Mouse (Mus musculus): ENCODE results near the gene Stk4. TPM values are rescaled to one million over a fixed set of nuclear protein-coding genes. Genes with fewer than 3 reads are reported as not detected.

The Stk4 gene
- polyA plus RNA-seq, 1 experiment = 31.1 TPM

DNA sequence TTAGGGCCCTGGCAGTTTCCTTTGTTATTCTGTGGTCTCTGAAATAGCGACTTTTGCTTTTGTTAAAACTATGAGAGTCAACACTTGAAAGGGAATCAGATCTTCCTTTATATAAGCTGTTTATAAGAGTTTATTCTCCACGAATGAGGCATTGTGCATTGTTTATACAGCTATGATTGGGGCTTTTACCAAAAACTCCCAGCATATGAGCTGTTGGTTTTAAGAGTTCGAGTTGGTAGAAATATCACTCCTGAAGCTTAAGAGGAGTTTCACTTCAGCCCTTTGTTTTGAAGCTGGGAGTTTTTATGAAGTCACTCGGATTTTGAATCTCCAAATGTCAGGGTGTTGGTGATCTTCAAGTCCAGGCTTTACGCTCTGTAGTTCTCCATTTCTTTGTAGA is 7.8 kb downstream of the Stk4 start:
- H3K4me3 ChIP-seq (replicated peaks) = peak overlapping the region; percentile 77
- H3K27me3 ChIP-seq (replicated peaks) = no peaks in the 10 kb centered on the region
- H3K4me1 ChIP-seq = peaks cover 72% of the 10 kb centered on the region
- no peaks in the 10 kb centered on the region for H3K9me3 ChIP-seq
- H3K36me3 ChIP-seq (replicated peaks; ENCODE audit: low read length) = peaks cover 63% of the 10 kb centered on the region
- TF ChIP-seq GATA1 (IDR thresholded peaks at IDR 0.05; ENCODE audit: borderline replicate concordance, low read length) (no peak), FLI1 (IDR thresholded peaks at IDR 0.05; ENCODE audit: low read length) (no peak)

DNA sequence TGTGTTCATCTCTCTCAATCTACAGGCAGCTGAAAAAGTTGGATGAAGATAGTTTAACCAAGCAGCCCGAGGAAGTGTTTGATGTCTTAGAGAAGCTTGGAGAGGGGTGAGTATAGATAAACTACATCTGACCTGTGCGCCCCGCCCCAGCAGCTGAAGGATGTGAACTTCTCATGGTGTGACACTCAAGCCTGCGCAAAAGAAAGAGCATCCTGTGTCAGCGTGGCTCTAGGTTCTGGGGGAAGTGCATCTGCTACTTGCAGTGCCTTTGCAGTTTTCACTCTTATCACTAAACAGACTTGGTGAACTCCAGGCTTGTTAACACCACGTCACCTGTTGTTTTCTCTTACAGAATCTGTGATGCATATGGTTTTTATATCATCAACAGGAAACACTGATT is 9.4 kb downstream of the Stk4 start:
- Histone ChIP-seq H3K27me3 (replicated peaks) (no peaks in the 10 kb centered on the region), H3K36me3 (replicated peaks; ENCODE audit: low read length) (peaks cover 75% of the 10 kb centered on the region), H3K9me3 (no peaks in the 10 kb centered on the region), H3K4me3 (replicated peaks) (no peak overlapping the region), H3K4me1 (peaks cover 84% of the 10 kb centered on the region)
- no peak for TF ChIP-seq FLI1 (IDR thresholded peaks at IDR 0.05; ENCODE audit: low read length)

DNA sequence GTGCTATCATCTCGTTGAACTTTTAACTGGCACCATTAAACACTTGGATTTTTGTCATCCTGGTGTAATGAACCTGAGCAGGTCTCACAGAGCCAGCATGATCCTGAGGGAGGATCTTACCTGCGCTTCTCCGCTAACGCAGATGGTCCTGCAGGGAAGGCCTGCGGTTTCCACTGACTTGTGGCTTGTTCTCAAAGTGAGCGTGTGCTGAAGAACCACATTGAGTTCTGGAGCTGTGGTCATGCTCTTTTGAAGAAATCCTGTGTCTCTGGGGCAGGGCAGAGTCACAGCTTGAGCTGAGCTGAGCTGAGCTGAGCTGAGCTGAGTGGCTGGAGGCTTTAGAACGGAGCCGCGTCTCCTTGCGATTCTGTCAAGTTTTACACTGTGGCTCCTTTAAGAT is 11.5 kb downstream of the Stk4 start:
- Histone ChIP-seq H3K4me3 (replicated peaks) (no peak overlapping the region), H3K9me3 (no peaks in the 10 kb centered on the region), H3K4me1 (peaks cover 88% of the 10 kb centered on the region), H3K36me3 (replicated peaks; ENCODE audit: low read length) (peaks cover 86% of the 10 kb centered on the region), H3K27me3 (replicated peaks) (no peaks in the 10 kb centered on the region)
- TF ChIP-seq FLI1 (IDR thresholded peaks at IDR 0.05; ENCODE audit: low read length) = no peak
- TF ChIP-seq GATA1 (IDR thresholded peaks at IDR 0.05; ENCODE audit: borderline replicate concordance, low read length) = no peak

DNA sequence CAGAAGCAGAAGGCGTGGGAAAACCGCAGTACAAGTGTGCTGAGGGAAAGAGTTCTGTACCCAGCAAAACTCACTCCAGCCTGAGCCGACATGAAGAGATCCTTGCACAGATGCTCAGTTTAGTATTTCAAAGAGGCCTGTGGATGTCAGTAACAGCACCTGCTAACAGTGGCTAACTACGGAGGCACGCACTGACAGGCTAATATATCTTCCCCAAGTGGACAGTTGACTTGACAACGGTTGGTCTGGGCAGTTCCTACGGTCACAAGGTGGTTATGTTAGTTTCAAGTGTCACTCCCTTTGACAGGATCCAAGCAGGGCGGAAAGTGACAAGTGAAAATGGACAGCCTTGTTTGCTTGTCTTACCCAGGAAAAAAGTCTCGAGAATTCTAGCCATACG is 12.1 kb downstream of the Stk4 start:
- TF ChIP-seq FLI1 (IDR thresholded peaks at IDR 0.05; ENCODE audit: low read length) (no peak), GATA1 (IDR thresholded peaks at IDR 0.05; ENCODE audit: borderline replicate concordance, low read length) (no peak)
- Histone ChIP-seq H3K4me3 (replicated peaks) (no peak overlapping the region), H3K9me3 (no peaks in the 10 kb centered on the region), H3K27me3 (replicated peaks) (no peaks in the 10 kb centered on the region), H3K4me1 (peaks cover 88% of the 10 kb centered on the region), H3K36me3 (replicated peaks; ENCODE audit: low read length) (peaks cover 86% of the 10 kb centered on the region)

DNA sequence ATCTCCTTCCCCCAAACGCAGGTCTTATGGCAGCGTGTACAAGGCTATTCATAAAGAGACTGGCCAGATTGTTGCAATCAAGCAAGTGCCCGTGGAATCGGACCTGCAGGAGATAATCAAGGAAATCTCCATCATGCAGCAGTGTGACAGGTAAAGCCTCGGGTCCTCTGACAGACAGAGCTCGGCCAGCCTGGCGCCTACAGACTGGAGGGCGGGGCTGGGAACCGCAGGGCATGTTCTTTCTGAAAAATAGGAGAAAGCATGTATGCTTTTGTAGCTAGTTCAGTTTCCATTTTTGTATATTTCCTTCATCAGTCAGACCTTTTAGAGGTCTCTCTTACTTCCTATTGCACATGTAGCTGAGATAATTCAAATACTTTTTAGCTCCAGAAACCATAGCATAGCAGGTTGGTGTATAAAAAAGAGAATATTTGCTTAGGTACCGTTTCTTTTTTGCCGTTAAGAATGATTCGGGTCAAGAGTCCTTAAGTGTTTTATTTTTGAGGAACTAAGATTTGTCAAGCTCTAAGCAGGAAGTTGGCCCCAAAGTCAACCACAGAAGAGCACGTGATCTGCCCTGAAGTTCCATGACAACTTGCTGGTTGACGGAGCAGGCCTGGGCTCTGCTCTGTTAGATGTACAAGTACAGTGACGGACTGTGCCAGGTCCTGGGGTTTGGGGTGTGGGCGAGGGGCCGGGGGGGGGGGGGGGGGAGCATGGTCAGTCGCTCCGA is 13.7 kb downstream of the Stk4 start:
- peaks cover 93% of the 10 kb centered on the region for H3K36me3 ChIP-seq (replicated peaks; ENCODE audit: low read length)
- no peak for TF ChIP-seq FLI1 (IDR thresholded peaks at IDR 0.05; ENCODE audit: low read length)
- no peak for TF ChIP-seq GATA1 (IDR thresholded peaks at IDR 0.05; ENCODE audit: borderline replicate concordance, low read length)
- no peaks in the 10 kb centered on the region for H3K27me3 ChIP-seq (replicated peaks)
- H3K4me1 ChIP-seq = peaks cover 88% of the 10 kb centered on the region
- H3K4me3 ChIP-seq (replicated peaks) = peak overlapping the region; percentile 88
- H3K9me3 ChIP-seq = no peaks in the 10 kb centered on the region

DNA sequence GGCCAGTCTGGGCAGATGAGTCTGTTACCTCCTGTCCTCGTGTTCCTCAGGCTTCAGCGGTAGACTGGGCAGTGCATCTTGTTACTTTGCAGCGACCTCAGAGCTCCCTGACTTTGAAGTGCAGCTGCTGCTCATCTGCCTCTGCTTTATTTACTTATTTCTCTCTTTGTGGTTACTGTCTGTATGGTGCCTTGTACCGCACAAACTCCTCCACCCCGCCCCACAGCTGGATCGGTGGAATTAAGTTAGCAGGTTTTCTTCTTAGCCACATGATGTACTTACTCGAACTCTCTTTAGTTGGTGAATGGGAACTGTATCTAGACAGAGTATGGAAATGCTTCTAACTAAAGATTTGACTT is 14.2 kb downstream of the Stk4 start:
- H3K4me1 ChIP-seq = peaks cover 86% of the 10 kb centered on the region
- no peaks in the 10 kb centered on the region for H3K27me3 ChIP-seq (replicated peaks)
- H3K36me3 ChIP-seq (replicated peaks; ENCODE audit: low read length) = peaks cover 93% of the 10 kb centered on the region
- H3K4me3 ChIP-seq (replicated peaks) = peak overlapping the region; percentile 88
- no peaks in the 10 kb centered on the region for H3K9me3 ChIP-seq
- TF ChIP-seq GATA1 (IDR thresholded peaks at IDR 0.05; ENCODE audit: borderline replicate concordance, low read length) = no peak
- TF ChIP-seq FLI1 (IDR thresholded peaks at IDR 0.05; ENCODE audit: low read length) = no peak

DNA sequence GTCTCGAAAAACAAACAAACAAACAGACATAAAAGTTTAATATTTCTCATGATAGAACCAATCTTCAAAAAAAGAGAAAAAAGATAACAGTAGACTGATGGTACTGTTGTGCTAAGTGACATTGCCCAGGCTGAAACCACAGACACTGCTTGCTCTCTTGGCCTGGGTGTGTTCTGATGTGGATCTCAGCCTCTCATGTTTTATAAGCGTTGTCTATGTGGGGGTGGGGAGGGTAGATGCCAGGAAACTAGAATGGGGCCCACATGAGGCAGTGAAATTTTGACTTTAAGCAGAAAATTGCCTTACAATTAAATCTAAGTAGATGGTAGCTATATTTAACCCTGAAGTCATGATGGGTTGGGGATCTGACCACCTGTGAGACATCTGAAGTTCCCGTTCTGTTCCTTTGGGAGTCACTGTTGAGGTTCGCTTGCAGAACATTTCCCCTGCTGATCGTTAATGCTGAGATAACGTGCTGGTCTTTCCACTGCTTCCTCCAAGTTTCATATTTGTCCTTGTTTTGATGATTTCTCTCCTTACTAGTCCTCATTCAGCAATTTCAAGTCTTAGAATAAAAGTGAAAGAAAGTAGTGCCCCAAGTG is 17.4 kb downstream of the Stk4 start:
- TF ChIP-seq FLI1 (IDR thresholded peaks at IDR 0.05; ENCODE audit: low read length) (no peak), GATA1 (IDR thresholded peaks at IDR 0.05; ENCODE audit: borderline replicate concordance, low read length) (no peak)
- H3K9me3 ChIP-seq = no peaks in the 10 kb centered on the region
- H3K4me3 ChIP-seq (replicated peaks) = no peak overlapping the region
- H3K4me1 ChIP-seq = peaks cover 89% of the 10 kb centered on the region
- no peaks in the 10 kb centered on the region for H3K27me3 ChIP-seq (replicated peaks)
- H3K36me3 ChIP-seq (replicated peaks; ENCODE audit: low read length) = peaks cover 91% of the 10 kb centered on the region

DNA sequence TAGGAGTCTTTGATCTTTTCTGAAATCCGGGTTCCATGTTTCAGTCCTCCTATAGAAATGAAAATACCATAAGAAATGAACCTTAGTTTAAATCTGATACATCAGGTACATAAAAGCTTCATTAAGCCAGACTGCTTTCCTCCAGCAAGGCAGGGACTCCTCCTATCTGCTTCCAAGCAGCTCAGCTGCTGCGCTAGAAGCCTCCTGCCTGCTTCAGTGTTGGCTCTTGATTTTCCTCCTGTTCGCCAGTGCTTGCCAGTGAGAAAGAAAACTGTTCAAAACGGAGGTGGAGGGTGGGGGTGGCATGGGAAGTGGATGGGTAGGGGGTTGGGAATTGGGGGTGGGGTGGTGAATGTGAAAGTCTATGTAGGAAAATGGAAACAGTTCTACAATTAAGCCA is 19.4 kb downstream of the Stk4 start:
- TF ChIP-seq FLI1 (IDR thresholded peaks at IDR 0.05; ENCODE audit: low read length) = no peak
- Histone ChIP-seq H3K4me1 (peaks cover 89% of the 10 kb centered on the region), H3K4me3 (replicated peaks) (no peak overlapping the region), H3K36me3 (replicated peaks; ENCODE audit: low read length) (peaks cover 82% of the 10 kb centered on the region), H3K27me3 (replicated peaks) (no peaks in the 10 kb centered on the region), H3K9me3 (no peaks in the 10 kb centered on the region)

DNA sequence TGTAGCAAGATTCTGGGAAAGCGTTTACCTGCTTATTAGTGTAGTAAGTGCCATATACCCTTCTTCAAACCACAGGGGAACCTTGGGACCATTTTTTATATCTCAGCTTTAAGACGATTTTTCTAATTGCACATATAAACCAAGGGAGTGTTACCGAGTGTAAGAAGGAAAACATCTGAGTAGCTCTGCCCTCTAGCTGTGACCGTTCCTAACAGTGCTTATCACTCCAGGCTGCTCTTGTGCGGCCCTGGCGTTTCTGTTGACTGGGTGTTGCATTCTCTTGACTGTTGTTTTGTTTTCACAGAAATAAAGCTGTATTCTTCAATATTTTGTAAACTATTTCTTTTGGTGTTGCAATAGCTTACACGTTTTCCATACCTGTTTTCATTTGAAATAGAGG is 24.0 kb downstream of the Stk4 start:
- Histone ChIP-seq H3K4me3 (replicated peaks) (peak overlapping the region; percentile 83), H3K4me1 (peaks cover 64% of the 10 kb centered on the region), H3K27me3 (replicated peaks) (no peaks in the 10 kb centered on the region), H3K36me3 (replicated peaks; ENCODE audit: low read length) (peaks cover 75% of the 10 kb centered on the region), H3K9me3 (no peaks in the 10 kb centered on the region)
- TF ChIP-seq GATA1 (IDR thresholded peaks at IDR 0.05; ENCODE audit: borderline replicate concordance, low read length) (no peak), FLI1 (IDR thresholded peaks at IDR 0.05; ENCODE audit: low read length) (no peak)

DNA sequence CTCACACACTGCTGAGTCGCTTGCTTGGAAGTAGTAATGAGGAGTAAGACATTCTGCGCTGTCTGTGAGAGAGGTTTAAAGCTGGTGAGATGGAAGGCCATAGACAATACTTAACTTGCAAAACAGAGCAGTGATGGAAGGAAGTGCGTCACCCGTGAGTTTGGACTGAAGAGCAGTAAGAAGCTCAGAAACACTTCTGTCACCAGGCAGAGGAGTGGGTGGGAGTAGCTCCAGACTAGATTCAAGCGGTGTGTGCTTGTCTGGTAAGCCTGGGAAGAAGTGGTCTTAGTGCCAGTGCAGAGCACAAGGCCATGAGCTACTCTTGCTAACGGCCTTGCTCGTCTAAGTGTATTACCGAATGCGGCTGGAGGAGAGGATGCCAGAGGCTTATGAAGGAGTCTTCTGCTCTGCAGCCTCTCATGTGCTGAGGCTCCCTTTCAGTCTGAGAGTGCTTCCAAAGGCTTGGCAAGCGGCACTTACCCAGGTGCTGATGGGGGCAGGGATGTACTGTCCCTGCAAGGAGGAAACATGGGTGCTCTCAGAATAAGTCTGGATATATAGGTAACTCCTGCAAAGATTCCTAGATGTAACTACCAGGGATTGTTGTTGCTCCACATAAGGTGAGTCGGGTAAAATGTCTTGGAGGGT is 28.6 kb downstream of the Stk4 start:
- no peaks in the 10 kb centered on the region for H3K9me3 ChIP-seq
- H3K4me3 ChIP-seq (replicated peaks) = no peak overlapping the region
- no peaks in the 10 kb centered on the region for H3K27me3 ChIP-seq (replicated peaks)
- peaks cover 86% of the 10 kb centered on the region for H3K36me3 ChIP-seq (replicated peaks; ENCODE audit: low read length)
- peaks cover 41% of the 10 kb centered on the region for H3K4me1 ChIP-seq
- TF ChIP-seq FLI1 (IDR thresholded peaks at IDR 0.05; ENCODE audit: low read length) = no peak
- TF ChIP-seq GATA1 (IDR thresholded peaks at IDR 0.05; ENCODE audit: borderline replicate concordance, low read length) = no peak

All from megakaryocyte, embryonic 14.5 days (primary cell).